Mouse (Mus musculus) kidney, adult 9 months (tissue): ENCODE data around the gene Pnmal1.

Experiments used
- DNase-seq: peaks from one replicate; pipeline ENCODE4 v3.0.0; 2022

Gene Pnmal1

GRCm38 (mm10) chr7:17002375-17003195 is 43.1 kb downstream of the Pnmal1 start:
- peak; percentile 92 for DNase-seq

GRCm38 (mm10) chr7:17003230-17003960 is 43.9 kb downstream of the Pnmal1 start:
- peak; percentile 89 for DNase-seq

- DNase-seq = peak; percentile 61
These were observed 45.2 kb downstream of the Pnmal1 start for GRCm38 (mm10) chr7:17004716-17005115.

- DNase-seq = peak; percentile 64
These were observed 47.8 kb downstream of the Pnmal1 start for GRCm38 (mm10) chr7:17007300-17007699.

GRCm38 (mm10) chr7:17009326-17010009 is 50.0 kb downstream of the Pnmal1 start:
- DNase-seq = no peak

- DNase-seq = no peak
These were observed 50.5 kb downstream of the Pnmal1 start for GRCm38 (mm10) chr7:17010010-17010347.

GRCm38 (mm10) chr7:17011909-17012590 is 52.6 kb downstream of the Pnmal1 start:
- DNase-seq = no peak
